Mouse (Mus musculus) right cerebral cortex, postnatal 25 days (tissue): ENCODE data around the gene Ikbkg.
"Not testable (repeated sequence)": the region's sequence is repeated elsewhere in the genome, so short reads cannot be mapped to it uniquely, and the experiment has no call there.

ENCODE experiments used
- DNase-seq: peaks from one replicate; pipeline ENCODE4 v3.0.0; 2022

The Ikbkg gene

GRCm38 (mm10) chrX:74392535-74393443, at the start of gene Ikbkg, which contains the start of gene Fam3a:
TSS of gene Ikbkg (plus strand) at chrX:74393290.
TSS of gene Fam3a (minus strand) at chrX:74393272.
- DNase-seq = peak; percentile 83

- no peak for DNase-seq
Measured at GRCm38 (mm10) chrX:74352645-74353466, 40.2 kb upstream of the Ikbkg start.

- DNase-seq = peak; percentile 79
Measured at GRCm38 (mm10) chrX:74353467-74353770, 39.7 kb upstream of the Ikbkg start, which contains the start of gene Lage3. TSS of gene Lage3 (minus strand) at chrX:74353618.

- DNase-seq = not testable (repeated sequence)
Measured at GRCm38 (mm10) chrX:74357069-74357468, 36.0 kb upstream of the Ikbkg start.

- no peak for DNase-seq
Measured at GRCm38 (mm10) chrX:74359171-74359570, 33.9 kb upstream of the Ikbkg start.

GRCm38 (mm10) chrX:74367512-74367911, 25.6 kb upstream of the Ikbkg start:
- no peak for DNase-seq

- DNase-seq = peak; percentile 69
Measured at GRCm38 (mm10) chrX:74368209-74368909, 24.7 kb upstream of the Ikbkg start.

- peak; percentile 84 for DNase-seq
Measured at GRCm38 (mm10) chrX:74372888-74373549, 20.1 kb upstream of the Ikbkg start, which contains the start of the genes Ubl4a and Slc10a3. TSS of gene Ubl4a (minus strand) at chrX:74373218. TSS of gene Slc10a3 (minus strand) at chrX:74373349.

- no peak for DNase-seq
Measured at GRCm38 (mm10) chrX:74384451-74384850, 8.6 kb upstream of the Ikbkg start.

- DNase-seq = no peak
Measured at GRCm38 (mm10) chrX:74388153-74388552, 4.9 kb upstream of the Ikbkg start.

GRCm38 (mm10) chrX:74400136-74400535, 7.0 kb downstream of the Ikbkg start:
- DNase-seq = no peak

- no peak for DNase-seq
Measured at GRCm38 (mm10) chrX:74408340-74408739, 15.2 kb downstream of the Ikbkg start.

- peak; percentile 61 for DNase-seq
Measured at GRCm38 (mm10) chrX:74413377-74413776, 20.3 kb downstream of the Ikbkg start.

- DNase-seq = no peak
Measured at GRCm38 (mm10) chrX:74424443-74424842, 31.4 kb downstream of the Ikbkg start.

- DNase-seq = no peak
Measured at GRCm38 (mm10) chrX:74425195-74425594, 32.1 kb downstream of the Ikbkg start.

- DNase-seq = no peak
Measured at GRCm38 (mm10) chrX:74426256-74426655, 33.2 kb downstream of the Ikbkg start.

GRCm38 (mm10) chrX:74427116-74427515, 34.0 kb downstream of the Ikbkg start:
- no peak for DNase-seq

- peak; percentile 6 for DNase-seq
Measured at GRCm38 (mm10) chrX:74428146-74428825, 35.2 kb downstream of the Ikbkg start.

- DNase-seq = peak; percentile 80
Measured at GRCm38 (mm10) chrX:74428826-74429276, 35.8 kb downstream of the Ikbkg start, which contains the start of gene G6pdx. TSS of gene G6pdx (minus strand) at chrX:74429194.

GRCm38 (mm10) chrX:74429290-74429821, 36.3 kb downstream of the Ikbkg start:
- peak; percentile 66 for DNase-seq
